ENCODE assay signal across 8 mouse cellular contexts in genomic region chr11:32220607-32221224, GRCm38 (mm10). TPM values are rescaled to one million over a fixed set of nuclear protein-coding genes. Genes with fewer than 3 reads are reported as not detected.
A peak's percentile ranks its signal among the peaks of the same experiment; 100 is the strongest.
DNase-seq lines count a peak whose midpoint lies in the region; ATAC-seq and TF ChIP-seq lines count a peak whose summit lies in the region.

No protein-coding gene starts in this region.

- peak; percentile 32; the same call in 1 of the 2 replicates for ATAC-seq in neural tube, embryonic 11.5 days (ENCODE audit: insufficient read depth, low FRiP score, low TSS enrichment)
- ATAC-seq in stomach, embryonic 15.5 days (ENCODE audit: insufficient read depth, low FRiP score, low read depth) = no peak; the same call in 1 of the 2 replicates

- peak overlapping the region; percentile 89 for H3K9ac ChIP-seq in neural tube, embryonic 11.5 days (ENCODE audit: low read length)
- H3K9ac ChIP-seq in stomach, embryonic 15.5 days = peak overlapping the region; percentile 94; the same call in 1 of the 2 replicates

- peak overlapping the region; percentile 7 for H3K4me3 ChIP-seq in cerebellum, adult 2 months (replicated peaks; ENCODE audit: insufficient read depth, low read depth, low read length)
- H3K4me3 ChIP-seq in neural tube, embryonic 11.5 days (ENCODE audit: low read depth, low read length) = peak overlapping the region; percentile 85
- peak overlapping the region; percentile 92 for H3K4me3 ChIP-seq in limb, embryonic 10.5 days
- H3K4me3 ChIP-seq in stomach, embryonic 15.5 days (replicated peaks) = peak overlapping the region; percentile 90

- H3K9me3 ChIP-seq in neural tube, embryonic 11.5 days (ENCODE audit: control insufficient read depth, low read length) = no peaks in the 10 kb centered on the region
- no peaks in the 10 kb centered on the region for H3K9me3 ChIP-seq in limb, embryonic 10.5 days (replicated peaks)
- no peaks in the 10 kb centered on the region for H3K9me3 ChIP-seq in stomach, embryonic 15.5 days

- H3K4me2 ChIP-seq in neural tube, embryonic 11.5 days (ENCODE audit: low read depth) = peak overlapping the region; percentile 99
- H3K4me2 ChIP-seq in stomach, embryonic 15.5 days = peak overlapping the region; percentile 78

- no peaks in the 10 kb centered on the region for H3K36me3 ChIP-seq in neural tube, embryonic 11.5 days (ENCODE audit: control insufficient read depth, insufficient read depth, low read length)
- H3K36me3 ChIP-seq in limb, embryonic 10.5 days = peaks cover 4% of the 10 kb centered on the region
- peaks cover 2% of the 10 kb centered on the region; the same call in 1 of the 2 replicates for H3K36me3 ChIP-seq in stomach, embryonic 15.5 days

- intact Hi-C loops in left cerebral cortex, postnatal 4 days (cut with DNase I) = no loop called here

- WGBS in cerebellum, adult 2 months = 72% methylated on average over 10 of the region's 10 CpGs
- 35% methylated on average over 10 of the region's 10 CpGs for WGBS in neural tube, embryonic 11.5 days
- 33% methylated on average over 10 of the region's 10 CpGs for WGBS in limb, embryonic 10.5 days
- WGBS in stomach, embryonic 15.5 days = 32% methylated on average over 10 of the region's 10 CpGs

- TF ChIP-seq CTCF in cerebellum, adult 2 months (IDR thresholded peaks at IDR 0.05; ENCODE audit: borderline replicate concordance, insufficient read depth, low read depth, low read length) = no peak

- no peaks in the 10 kb centered on the region for H3K27me3 ChIP-seq in cerebellum, adult 2 months (ENCODE audit: control insufficient read depth, insufficient read depth, low read length)
- peaks cover 6% of the 10 kb centered on the region; the same call in 1 of the 2 replicates for H3K27me3 ChIP-seq in neural tube, embryonic 11.5 days (ENCODE audit: control insufficient read depth, insufficient read depth, low read length)
- peaks cover 13% of the 10 kb centered on the region; the same call in 1 of the 2 replicates for H3K27me3 ChIP-seq in limb, embryonic 10.5 days (ENCODE audit: low read depth, poor library complexity, severe bottlenecking)
- no peaks in the 10 kb centered on the region for H3K27me3 ChIP-seq in stomach, embryonic 15.5 days (replicated peaks)

- H3K4me1 ChIP-seq in cerebellum, adult 2 months (ENCODE audit: control insufficient read depth, insufficient read depth, low read length) = peaks cover 17% of the 10 kb centered on the region
- H3K4me1 ChIP-seq in neural tube, embryonic 11.5 days (ENCODE audit: control insufficient read depth, insufficient read depth, low read length) = peaks cover 17% of the 10 kb centered on the region; the same call in 1 of the 2 replicates
- H3K4me1 ChIP-seq in limb, embryonic 10.5 days = peaks cover 62% of the 10 kb centered on the region
- H3K4me1 ChIP-seq in stomach, embryonic 15.5 days = peaks cover 64% of the 10 kb centered on the region

- peak in 1 of 2 experiments; percentile 23 for DNase-seq in cerebellum, adult 2 months
- no peak for DNase-seq in cerebellum, adult 8-10 months
- no peak for DNase-seq in neural tube, embryonic 11.5 days (ENCODE audit: low spot score)
- DNase-seq in neural tube, embryonic 10.5 days (ENCODE audit: extremely low spot score, low spot score) = no peak
- no peak for DNase-seq in limb, embryonic 10.5 days (ENCODE audit: low spot score)
- no peak for DNase-seq in ovary, postnatal 14 days (ENCODE audit: low spot score)
- DNase-seq in left cerebral cortex, postnatal 4 days = no peak

- TF ChIP-seq POLR2A in cerebellum, adult 2 months (IDR thresholded peaks at IDR 0.05; ENCODE audit: borderline replicate concordance, insufficient read depth, low read length) = no peak

- no peak overlapping the region for H3K27ac ChIP-seq in cerebellum, adult 2 months (ENCODE audit: insufficient read depth, low read length)
- no peak overlapping the region for H3K27ac ChIP-seq in neural tube, embryonic 11.5 days (ENCODE audit: low read depth, low read length)
- peak overlapping the region; percentile 93 for H3K27ac ChIP-seq in limb, embryonic 10.5 days
- H3K27ac ChIP-seq in stomach, embryonic 15.5 days = peak overlapping the region; percentile 97

RNA-seq across cellular contexts. Expression of gene Rhbdf1, which starts 1.4 kb away (rescaled TPM):
- polyA plus RNA-seq in cerebellum, adult 2 months (2012; rRNA removed) = 31.3 and 32.1 TPM in 2 replicates
- 24.6 and 24.7 TPM in 2 replicates for polyA plus RNA-seq in neural tube, embryonic 11.5 days (2014; fragmentation: Nextera tagmentation; extraction: Ambion mirVana)
- 28.1 and 31.1 TPM in 2 replicates for polyA plus RNA-seq in limb, embryonic 10.5 days (2016; fragmentation: Nextera tagmentation; extraction: Ambion mirVana)
- polyA plus RNA-seq in stomach, embryonic 15.5 days (2015; fragmentation: Nextera tagmentation; extraction: Ambion mirVana) = 57.6 and 63.1 TPM in 2 replicates
- 10 to 100 TPM; 17.9 to 19.8 TPM for total RNA-seq in left cerebral cortex, postnatal 4 days (2021)

RNA-seq across cellular contexts. Expression of gene Mpg, which starts 5.6 kb away (rescaled TPM):
- polyA plus RNA-seq in cerebellum, adult 2 months (2012; rRNA removed) = 14.8 and 15.2 TPM in 2 replicates
- polyA plus RNA-seq in neural tube, embryonic 11.5 days (2014; fragmentation: Nextera tagmentation; extraction: Ambion mirVana) = 29.4 and 31.2 TPM in 2 replicates
- 36.2 and 45.2 TPM in 2 replicates for polyA plus RNA-seq in limb, embryonic 10.5 days (2016; fragmentation: Nextera tagmentation; extraction: Ambion mirVana)
- 32.7 and 35.8 TPM in 2 replicates for polyA plus RNA-seq in stomach, embryonic 15.5 days (2015; fragmentation: Nextera tagmentation; extraction: Ambion mirVana)
- 10 to 100 TPM; 21.5 to 22.5 TPM for total RNA-seq in left cerebral cortex, postnatal 4 days (2021)

RNA-seq across cellular contexts. Expression of gene Snrnp25, which starts 15.5 kb away (rescaled TPM):
- polyA plus RNA-seq in cerebellum, adult 2 months (2012; rRNA removed) = 48.2 and 51.5 TPM in 2 replicates
- 73.4 and 80.3 TPM in 2 replicates for polyA plus RNA-seq in neural tube, embryonic 11.5 days (2014; fragmentation: Nextera tagmentation; extraction: Ambion mirVana)
- 115 and 121 TPM in 2 replicates for polyA plus RNA-seq in limb, embryonic 10.5 days (2016; fragmentation: Nextera tagmentation; extraction: Ambion mirVana)
- 52.6 and 57.5 TPM in 2 replicates for polyA plus RNA-seq in stomach, embryonic 15.5 days (2015; fragmentation: Nextera tagmentation; extraction: Ambion mirVana)
- 10 to 100 TPM; 20.3 to 21.6 TPM for total RNA-seq in left cerebral cortex, postnatal 4 days (2021)

RNA-seq across cellular contexts. Expression of gene Il9r, which starts 20.6 kb away (rescaled TPM):
- polyA plus RNA-seq in cerebellum, adult 2 months (2012; rRNA removed) = not detected in 2 replicates
- 0.07 TPM in 1 of 2 replicates, not detected in the other for polyA plus RNA-seq in neural tube, embryonic 11.5 days (2014; fragmentation: Nextera tagmentation; extraction: Ambion mirVana)
- polyA plus RNA-seq in limb, embryonic 10.5 days (2016; fragmentation: Nextera tagmentation; extraction: Ambion mirVana) = not detected in 2 replicates
- 0.06 and 0.09 TPM in 2 replicates for polyA plus RNA-seq in stomach, embryonic 15.5 days (2015; fragmentation: Nextera tagmentation; extraction: Ambion mirVana)
- total RNA-seq in left cerebral cortex, postnatal 4 days (2021) = not detected

RNA-seq across cellular contexts. Expression of gene Nprl3, which starts 46.8 kb away (rescaled TPM):
- polyA plus RNA-seq in cerebellum, adult 2 months (2012; rRNA removed) = 81.0 and 86.9 TPM in 2 replicates
- polyA plus RNA-seq in neural tube, embryonic 11.5 days (2014; fragmentation: Nextera tagmentation; extraction: Ambion mirVana) = 29.0 and 33.0 TPM in 2 replicates
- 43.7 and 51.8 TPM in 2 replicates for polyA plus RNA-seq in limb, embryonic 10.5 days (2016; fragmentation: Nextera tagmentation; extraction: Ambion mirVana)
- polyA plus RNA-seq in stomach, embryonic 15.5 days (2015; fragmentation: Nextera tagmentation; extraction: Ambion mirVana) = 35.6 and 39.0 TPM in 2 replicates
- 10 to 100 TPM; 51.0 to 57.6 TPM for total RNA-seq in left cerebral cortex, postnatal 4 days (2021)

Comparison
In these comparisons a context has a peak if more than half of its experiments do, and no peak if none do; other contexts are left out.
1. H3K27ac ChIP-seq: peak in limb, embryonic 10.5 days (single experiment) and stomach, embryonic 15.5 days (single experiment); none in cerebellum, adult 2 months (single experiment) and neural tube, embryonic 11.5 days (single experiment).
2. H3K4me3 ChIP-seq: peak in every context shown above with its lines; median percentile 92 in limb, embryonic 10.5 days; 90 in stomach, embryonic 15.5 days; 85 in neural tube, embryonic 11.5 days; 7 in cerebellum, adult 2 months.